Mouse (Mus musculus) erythroblast, embryonic 14.5 days (primary cell): Measurements from ENCODE around the gene Alg9.

Source experiments
- GATA1 ChIP-seq: IDR thresholded peaks from 2 replicates; pipeline ENCODE4 v1.6.1; 2012; ENCODE audit warnings: low read length, inconsistent platforms, mixed read lengths
- TAL1 ChIP-seq: IDR thresholded peaks from 3 replicates; pipeline ENCODE4 v1.6.1; 2012; ENCODE audit warnings: low read length, inconsistent platforms, mixed read lengths

DNA sequence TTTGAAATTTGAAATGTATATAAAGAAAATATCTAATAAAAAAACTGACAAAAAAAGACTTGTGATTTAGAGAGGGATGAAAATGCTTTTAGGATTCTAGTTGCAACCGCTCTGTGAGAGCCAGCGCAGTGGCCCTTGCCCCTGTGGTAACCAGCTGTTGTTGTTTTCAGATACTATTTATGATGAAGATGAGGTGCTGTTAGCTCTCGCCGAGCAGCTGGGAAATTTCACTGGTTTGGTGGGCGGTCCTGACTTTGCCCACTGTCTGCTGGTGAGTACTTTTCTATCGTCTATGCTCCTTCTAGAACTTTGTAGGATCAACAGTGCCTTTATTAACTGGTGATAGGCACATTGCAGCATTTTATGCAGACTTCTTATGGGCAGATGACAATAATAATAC is 83.9 kb downstream of the Alg9 start:
- TF ChIP-seq GATA1 (no peak), TAL1 (no peak)
